ENCODE assay signal across 15 mouse cellular contexts in genomic region chr5:90964764-90965163, GRCm38 (mm10).
"Had no signal": no experiment of that assay in that cellular context is flagged by ENCODE, and none has a peak within 500 bp of the region (broad histone marks: within the 10 kb centered on the region; RNA-seq: fewer than 3 reads in every experiment).

No protein-coding gene starts in this region.

- ATAC-seq: hindbrain, embryonic 16.5 days; inflammation-experienced regulatory T-cells, adult 6 months; intestine, embryonic 15.5 days; intestine, postnatal 0 days had no signal

- H3K9ac ChIP-seq: heart, embryonic 12.5 days; hindbrain, embryonic 12.5 days; hindbrain, embryonic 14.5 days; intestine, embryonic 15.5 days; limb, embryonic 13.5 days; limb, embryonic 15.5 days; liver, embryonic 13.5 days had no signal

- DNase-seq: gastrocnemius, postnatal 36 days; heart, adult 2 months; layer of hippocampus, adult 9-11 months; layer of hippocampus, postnatal 36 days had no signal

- H3K4me3 ChIP-seq: heart, adult 2 months; heart, embryonic 12.5 days; hindbrain, embryonic 10.5 days; hindbrain, embryonic 12.5 days; intestine, embryonic 15.5 days; limb, embryonic 13.5 days; limb, embryonic 15.5 days; liver, embryonic 13.5 days had no signal

- H3K27me3 ChIP-seq: heart, embryonic 12.5 days; hindbrain, embryonic 12.5 days; intestine, embryonic 15.5 days; limb, embryonic 13.5 days; limb, embryonic 15.5 days; liver, embryonic 13.5 days had no signal

- H3K27ac ChIP-seq: heart, adult 2 months; hindbrain, embryonic 10.5 days; hindbrain, embryonic 12.5 days; hindbrain, embryonic 14.5 days; intestine, embryonic 15.5 days; limb, embryonic 13.5 days; limb, embryonic 15.5 days; liver, embryonic 13.5 days had no signal

- H3K4me2 ChIP-seq: heart, embryonic 12.5 days; hindbrain, embryonic 12.5 days; hindbrain, embryonic 14.5 days; intestine, embryonic 15.5 days; limb, embryonic 13.5 days; limb, embryonic 15.5 days; liver, embryonic 13.5 days had no signal

- H3K9me3 ChIP-seq: heart, embryonic 12.5 days; hindbrain, embryonic 10.5 days; hindbrain, embryonic 12.5 days; intestine, embryonic 15.5 days; limb, embryonic 13.5 days; limb, embryonic 15.5 days; liver, embryonic 13.5 days had no signal

- H3K36me3 ChIP-seq: intestine, embryonic 15.5 days; limb, embryonic 15.5 days; liver, embryonic 13.5 days had no signal

- H3K4me1 ChIP-seq: heart, embryonic 12.5 days; hindbrain, embryonic 10.5 days; hindbrain, embryonic 12.5 days; intestine, embryonic 15.5 days; limb, embryonic 13.5 days; limb, embryonic 15.5 days; liver, embryonic 13.5 days had no signal
